Mouse (Mus musculus) E14TG2a.4 (cell line): Measurements from ENCODE around the gene Trdn.

Experiments
- H3K27me3 ChIP-seq: 2 replicates; pipeline ENCODE4 v1.6.1; 2014; ENCODE audit warnings: low read length, control low read depth; ENCODE audit not compliant: insufficient read depth
- H3K36me3 ChIP-seq: 2 replicates; pipeline ENCODE4 v1.6.1; 2014; ENCODE audit warnings: low read length, control low read depth; ENCODE audit not compliant: insufficient read depth
- H3K4me1 ChIP-seq: replicated peaks from 2 replicates; pipeline ENCODE4 v1.6.1; 2014; ENCODE audit warnings: low read depth, low read length, control low read depth
- H3K4me3 ChIP-seq: replicated peaks from 2 replicates; pipeline ENCODE4 v1.5.1; 2014; ENCODE audit warnings: mild to moderate bottlenecking, low read length
- H3K9me3 ChIP-seq: 2 replicates; pipeline ENCODE4 v1.6.1; 2014; ENCODE audit warnings: low read length, control low read depth
- CTCF ChIP-seq: conservative IDR thresholded peaks from 2 replicates; pipeline ENCODE4 v1.5.1; 2014; ENCODE audit warnings: low read length
- NANOG ChIP-seq: IDR thresholded peaks from 2 replicates; pipeline ENCODE4 v1.6.1; 2014; ENCODE audit warnings: borderline replicate concordance, low read length, mixed read lengths
- POU5F1 ChIP-seq: IDR thresholded peaks from 2 replicates; pipeline ENCODE4 v1.6.1; 2014; ENCODE audit warnings: low read length, borderline replicate concordance

Gene Trdn

GRCm38 (mm10) chr10:33253911-33254310, 173.6 kb downstream of the Trdn start:
- Histone ChIP-seq H3K4me3 (no peak overlapping the region), H3K4me1 (no peaks in the 10 kb centered on the region), H3K36me3 (no peaks in the 10 kb centered on the region), H3K27me3 (no peaks in the 10 kb centered on the region), H3K9me3 (no peaks in the 10 kb centered on the region)
- TF ChIP-seq POU5F1: no peak

GRCm38 (mm10) chr10:33256202-33256601, 175.8 kb downstream of the Trdn start:
- Histone ChIP-seq H3K27me3 (no peaks in the 10 kb centered on the region), H3K9me3 (no peaks in the 10 kb centered on the region), H3K36me3 (no peaks in the 10 kb centered on the region), H3K4me3 (no peak overlapping the region), H3K4me1 (no peaks in the 10 kb centered on the region)
- TF ChIP-seq NANOG: no peak

GRCm38 (mm10) chr10:33304982-33305381, 224.6 kb downstream of the Trdn start:
- no peaks in the 10 kb centered on the region for H3K36me3 ChIP-seq
- H3K4me3 ChIP-seq: no peak overlapping the region
- H3K27me3 ChIP-seq: no peaks in the 10 kb centered on the region
- 0 out of 2 replicates have a peak, but pooled peaks cover 5% of the 10 kb centered on the region for H3K9me3 ChIP-seq
- TF ChIP-seq NANOG (no peak), CTCF (no peak), POU5F1 (no peak)
- no peaks in the 10 kb centered on the region for H3K4me1 ChIP-seq

GRCm38 (mm10) chr10:33353026-33353425, 272.7 kb downstream of the Trdn start:
- H3K36me3 ChIP-seq: no peaks in the 10 kb centered on the region
- H3K27me3 ChIP-seq: no peaks in the 10 kb centered on the region
- H3K9me3 ChIP-seq: no peaks in the 10 kb centered on the region
- H3K4me1 ChIP-seq: peaks cover 9% of the 10 kb centered on the region
- H3K4me3 ChIP-seq: no peak overlapping the region
- no peak for TF ChIP-seq POU5F1
- TF ChIP-seq CTCF: no peak
- TF ChIP-seq NANOG: peak; percentile 67; the same call in 1 of the 2 replicates

- H3K4me3 ChIP-seq: no peak overlapping the region
- no peaks in the 10 kb centered on the region for H3K27me3 ChIP-seq
- no peaks in the 10 kb centered on the region for H3K36me3 ChIP-seq
- H3K9me3 ChIP-seq: no peaks in the 10 kb centered on the region
- TF ChIP-seq POU5F1: no peak
- TF ChIP-seq NANOG: no peak
- TF ChIP-seq CTCF: no peak
- no peaks in the 10 kb centered on the region for H3K4me1 ChIP-seq
These were observed 286.2 kb downstream of the Trdn start for GRCm38 (mm10) chr10:33366521-33366920.

- TF ChIP-seq CTCF (no peak), NANOG (no peak), POU5F1 (no peak)
- peaks cover 8% of the 10 kb centered on the region; the same call in 1 of the 2 replicates for H3K9me3 ChIP-seq
- no peak overlapping the region for H3K4me3 ChIP-seq
- 0 out of 2 replicates have a peak, but pooled peaks cover 3% of the 10 kb centered on the region for H3K36me3 ChIP-seq
- no peaks in the 10 kb centered on the region for H3K27me3 ChIP-seq
- no peaks in the 10 kb centered on the region for H3K4me1 ChIP-seq
These were observed 290.2 kb downstream of the Trdn start for GRCm38 (mm10) chr10:33370534-33370933.

- peaks cover 14% of the 10 kb centered on the region for H3K36me3 ChIP-seq
- 0 out of 2 replicates have a peak, but pooled peaks cover 6% of the 10 kb centered on the region for H3K4me1 ChIP-seq
- TF ChIP-seq NANOG (peak; percentile 96), CTCF (no peak)
- no peak overlapping the region for H3K4me3 ChIP-seq
- no peaks in the 10 kb centered on the region for H3K27me3 ChIP-seq
- peaks cover 39% of the 10 kb centered on the region for H3K9me3 ChIP-seq
These were observed 295.2 kb downstream of the Trdn start for GRCm38 (mm10) chr10:33375474-33376029.
